Mouse (Mus musculus) intestine, embryonic 16.5 days (tissue): ENCODE data around the gene Cldn24. TPM values are rescaled to one million over a fixed set of nuclear protein-coding genes. Genes with fewer than 3 reads are reported as not detected.
"Not testable (repeated sequence)": the region's sequence is repeated elsewhere in the genome, so short reads cannot be mapped to it uniquely, and the experiment has no call there.

Source experiments
- ATAC-seq: fragments of 200-750 bp; cut with Nextera tagmentation; 2 replicates; pipeline ENCODE4 v1.8.0; 2017; ENCODE audit warnings: moderate TSS enrichment, moderate library complexity
- H3K27ac ChIP-seq: fragments of 300-500 bp; sonication (generic); 2 replicates; pipeline ENCODE4 v1.5.1; 2014; ENCODE audit warnings: mild to moderate bottlenecking, low read length
- H3K27me3 ChIP-seq: fragments of 300-500 bp; sonication (generic); replicated peaks from 2 replicates; pipeline ENCODE4 v1.6.1; 2014; ENCODE audit warnings: low read length, control low read depth, mixed read lengths; ENCODE audit not compliant: control insufficient read depth, insufficient read depth
- H3K36me3 ChIP-seq: fragments of 300-500 bp; sonication (generic); 2 replicates; pipeline ENCODE4 v1.6.1; 2014; ENCODE audit warnings: low read length, control low read depth; ENCODE audit not compliant: control insufficient read depth, insufficient read depth
- H3K4me1 ChIP-seq: fragments of 300-500 bp; sonication (generic); 2 replicates; pipeline ENCODE4 v1.6.1; 2014; ENCODE audit warnings: low read length, control low read depth, mixed read lengths; ENCODE audit not compliant: control insufficient read depth, insufficient read depth
- H3K4me2 ChIP-seq: fragments of 300-500 bp; sonication (generic); 2 replicates; pipeline ENCODE4 v1.6.1; 2014; ENCODE audit warnings: low read depth, low read length, control low read depth
- H3K4me3 ChIP-seq: fragments of 300-500 bp; sonication (generic); 2 replicates; pipeline ENCODE4 v1.5.1; 2014; ENCODE audit warnings: mild to moderate bottlenecking, low read length
- H3K9ac ChIP-seq: fragments of 300-500 bp; sonication (generic); 2 replicates; pipeline ENCODE4 v1.6.1; 2014; ENCODE audit warnings: low read depth, low read length
- H3K9me3 ChIP-seq: fragments of 300-500 bp; sonication (generic); 2 replicates; pipeline ENCODE4 v1.6.1; 2016; ENCODE audit warnings: low read length, control low read depth; ENCODE audit not compliant: control insufficient read depth
- WGBS: fragments of 180-500 bp; shearing (Covaris S2); extraction: QIAGEN DNeasy Blood & Tissue Kit; methylation state at CpG from one replicate; pipeline ENCODE4 v1.1.7; 2014; 5-methylcytosine and 5-hydroxymethylcytosine counted together
- polyA plus RNA-seq: library from polyadenylated mRNA; unstranded; fragments of >200 nt; fragmentation: Nextera tagmentation; extraction: Ambion mirVana; gene quantifications from 2 replicates; pipeline ENCODE4 v1.2.1, GENCODE M21; 2015

The Cldn24 gene
- polyA plus RNA-seq, 1 experiment from 2014 or later, result not detected

DNA sequence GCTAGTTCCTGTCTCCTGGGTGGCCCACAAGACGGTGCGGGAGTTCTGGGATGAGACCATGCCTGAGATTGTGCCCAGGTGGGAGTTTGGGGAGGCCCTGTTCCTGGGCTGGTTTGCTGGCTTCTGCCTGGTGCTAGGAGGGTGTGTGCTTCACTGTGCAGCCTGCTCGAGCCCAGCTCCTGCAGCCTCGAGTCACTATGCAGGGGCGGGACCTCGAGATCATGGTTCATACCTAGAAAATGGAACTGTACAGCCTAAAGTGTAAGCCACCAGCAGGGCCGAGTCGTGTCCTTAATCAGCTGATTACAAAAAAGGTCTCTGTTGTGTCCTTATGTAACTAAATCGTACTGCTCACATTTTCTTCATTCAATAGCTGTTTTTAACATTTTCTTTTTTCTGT, 598 bp downstream of the Cldn24 start:
- ATAC-seq, H3K9ac ChIP-seq, H3K4me1 ChIP-seq, H3K4me3 ChIP-seq, H3K36me3 ChIP-seq, H3K4me2 ChIP-seq, H3K27me3 ChIP-seq, H3K27ac ChIP-seq, H3K9me3 ChIP-seq: not testable (repeated sequence)
- WGBS, result 71% methylated on average over 7 of the region's 9 CpGs

DNA sequence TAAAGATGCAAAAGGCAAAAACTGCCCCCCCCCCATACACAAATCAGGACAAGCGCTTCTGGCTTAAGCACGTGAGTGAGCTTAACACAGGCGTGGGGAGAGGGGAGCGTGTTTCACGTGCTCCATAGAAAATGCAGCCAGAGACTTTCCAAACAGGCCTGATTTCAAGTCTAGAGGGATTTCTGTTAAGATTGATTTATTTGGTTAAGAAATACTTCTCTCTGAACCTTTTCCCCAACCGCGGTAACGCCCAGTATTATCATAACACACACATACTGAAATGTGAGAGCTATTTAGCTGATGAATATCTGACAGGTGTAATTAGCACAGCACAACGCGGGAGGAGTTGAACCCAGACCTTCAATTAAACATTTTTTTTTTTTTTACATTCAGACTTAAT, 1.8 kb downstream of the Cldn24 start:
- Histone ChIP-seq H3K9me3 (no peaks in the 10 kb centered on the region), H3K4me1 (no peaks in the 10 kb centered on the region), H3K4me2 (no peak overlapping the region), H3K27me3 (no peaks in the 10 kb centered on the region), H3K27ac (no peak overlapping the region), H3K4me3 (no peak overlapping the region), H3K36me3 (no peaks in the 10 kb centered on the region), H3K9ac (no peak overlapping the region)
- 50% methylated on average over 10 of the region's 10 CpGs for WGBS
- no peak for ATAC-seq

DNA sequence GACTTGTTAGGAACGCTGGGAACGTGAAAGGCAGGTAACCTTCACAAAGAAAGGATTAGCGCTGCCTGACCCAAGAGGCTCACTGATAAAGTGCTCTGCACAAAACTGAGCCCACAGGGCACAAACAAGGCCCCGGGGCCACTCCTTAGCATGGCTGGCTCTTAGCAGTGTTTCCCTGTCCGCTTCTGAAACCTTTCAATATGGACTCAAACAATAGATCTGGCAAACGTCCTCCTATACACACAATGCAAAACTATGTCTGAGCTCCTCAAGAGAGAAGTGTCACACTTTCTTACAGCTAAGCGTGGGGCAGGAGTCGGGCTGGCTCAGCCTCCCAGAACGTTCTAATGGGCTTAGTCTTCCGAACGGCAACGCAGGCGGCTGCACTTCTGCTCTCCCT, 2.2 kb downstream of the Cldn24 start, which contains the start of gene Cldn22:
Cldn22 (plus strand) TSS at position 301 of the 400 bp plus-strand sequence.
- Histone ChIP-seq H3K9me3 (no peaks in the 10 kb centered on the region), H3K4me1 (no peaks in the 10 kb centered on the region), H3K9ac (no peak within 1 kb of the TSS), H3K4me3 (no peak within 1 kb of the TSS), H3K27me3 (no peaks in the 10 kb centered on the region), H3K36me3 (0 out of 2 replicates have a peak, but pooled peaks cover 1% of the 10 kb centered on the region), H3K4me2 (no peak within 1 kb of the TSS), H3K27ac (no peak within 1 kb of the TSS)
- 63% methylated on average over 13 of the region's 13 CpGs for WGBS
- ATAC-seq, result no peak

DNA sequence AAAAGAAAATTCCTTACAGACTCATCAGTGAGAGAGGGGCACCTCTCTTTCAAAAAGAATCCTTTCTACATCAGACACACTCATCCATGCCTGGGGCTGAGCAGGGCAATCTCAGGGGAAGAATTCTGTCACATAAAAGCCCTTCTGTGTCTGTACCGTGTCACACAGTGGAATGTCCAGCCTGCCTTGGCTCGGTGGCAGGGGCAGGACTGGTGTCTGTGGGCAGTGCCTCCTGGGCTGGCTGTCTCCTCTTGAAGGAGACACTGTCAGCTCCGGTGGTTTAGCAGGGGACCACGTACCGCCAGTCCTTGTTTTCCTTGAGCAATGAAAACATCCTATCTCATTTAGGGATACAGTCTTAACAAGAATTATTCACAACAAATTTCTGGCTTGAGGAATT, 3.7 kb downstream of the Cldn24 start:
- no peaks in the 10 kb centered on the region for H3K9me3 ChIP-seq
- 0 out of 2 replicates have a peak, but pooled peaks cover 4% of the 10 kb centered on the region for H3K36me3 ChIP-seq
- H3K27me3 ChIP-seq, result no peaks in the 10 kb centered on the region
- no peak overlapping the region for H3K4me2 ChIP-seq
- no peaks in the 10 kb centered on the region for H3K4me1 ChIP-seq
- no peak overlapping the region for H3K4me3 ChIP-seq
- 63% methylated on average over 5 of the region's 5 CpGs for WGBS
- no peak for ATAC-seq
- H3K27ac ChIP-seq, result no peak overlapping the region
- H3K9ac ChIP-seq, result no peak overlapping the region

DNA sequence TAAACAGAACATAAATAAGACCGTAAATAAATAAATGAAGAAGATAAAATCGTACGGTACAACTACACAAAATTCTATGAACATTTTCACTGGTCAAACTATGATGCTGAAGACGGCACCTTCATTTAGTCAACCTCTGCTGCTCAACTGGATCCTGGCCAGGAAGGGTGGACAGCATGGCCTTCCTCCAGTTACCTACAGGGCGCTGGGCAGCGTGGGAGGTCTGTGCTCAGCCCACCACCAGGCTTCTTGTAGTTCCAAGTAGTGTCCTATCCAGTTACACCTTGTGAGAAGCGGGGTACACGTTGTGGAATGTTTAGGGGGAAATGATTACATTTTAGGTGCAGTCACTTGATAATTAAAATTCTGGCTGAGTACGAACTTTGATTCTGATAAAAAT, 5.0 kb downstream of the Cldn24 start:
- WGBS, result 82% methylated on average over 9 of the region's 9 CpGs

DNA sequence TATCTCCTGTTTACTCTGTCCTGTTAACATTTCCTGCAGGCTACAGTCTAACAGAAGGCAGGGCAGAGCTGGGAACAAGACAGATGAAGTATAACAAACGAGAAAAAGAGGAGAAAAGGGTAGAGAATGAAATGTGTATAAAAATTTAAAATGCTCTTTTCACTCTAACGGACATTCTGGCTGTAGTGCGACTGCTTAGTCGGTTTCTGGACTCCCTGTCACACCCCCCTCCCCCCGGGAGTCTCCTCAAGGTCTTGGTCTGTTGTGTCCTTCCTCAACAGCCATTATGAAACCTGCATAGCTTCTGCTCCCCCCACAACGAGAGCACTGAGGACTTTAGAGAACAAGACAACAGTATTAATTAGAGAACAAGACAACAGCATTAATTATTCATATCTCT, 10.7 kb downstream of the Cldn24 start:
- Histone ChIP-seq H3K9me3 (no peaks in the 10 kb centered on the region), H3K4me1 (no peaks in the 10 kb centered on the region), H3K27me3 (no peaks in the 10 kb centered on the region), H3K9ac (no peak overlapping the region), H3K27ac (no peak overlapping the region), H3K4me3 (no peak overlapping the region), H3K4me2 (no peak overlapping the region), H3K36me3 (0 out of 2 replicates have a peak, but pooled peaks cover 4% of the 10 kb centered on the region)
- no peak for ATAC-seq
- 60% methylated on average over 6 of the region's 6 CpGs for WGBS

More for the DNA sequence above, 5.0 kb downstream of the Cldn24 start:
- no peaks in the 10 kb centered on the region for H3K4me1 ChIP-seq
- ATAC-seq, result no peak
- no peak overlapping the region for H3K27ac ChIP-seq
- H3K4me3 ChIP-seq, result no peak overlapping the region
- 0 out of 2 replicates have a peak, but pooled peaks cover 4% of the 10 kb centered on the region for H3K36me3 ChIP-seq
- no peak overlapping the region for H3K4me2 ChIP-seq
- no peaks in the 10 kb centered on the region for H3K9me3 ChIP-seq
- no peaks in the 10 kb centered on the region for H3K27me3 ChIP-seq
- H3K9ac ChIP-seq, result no peak overlapping the region

DNA sequence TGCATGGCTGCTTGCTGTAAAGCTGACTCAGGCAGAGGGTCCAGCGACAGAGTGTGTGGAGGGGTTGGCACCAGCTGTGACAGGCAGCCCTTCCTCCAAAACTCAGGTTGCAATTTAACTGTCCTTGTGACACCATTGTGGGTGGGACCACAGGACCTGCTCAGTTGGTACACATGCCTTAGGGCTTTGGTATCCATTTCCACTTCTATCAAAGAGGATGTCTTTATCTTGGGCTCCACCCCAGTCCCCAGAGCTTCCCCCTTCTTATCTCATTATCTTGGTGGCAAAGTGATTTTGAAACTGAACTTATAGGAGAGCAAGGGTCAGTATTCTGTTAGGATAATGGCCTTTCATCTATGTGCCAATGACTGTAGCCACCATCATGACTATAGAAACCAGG, 12.0 kb downstream of the Cldn24 start:
- Histone ChIP-seq H3K4me3 (no peak overlapping the region), H3K4me2 (no peak overlapping the region), H3K9ac (no peak overlapping the region), H3K36me3 (0 out of 2 replicates have a peak, but pooled peaks cover 4% of the 10 kb centered on the region), H3K27me3 (no peaks in the 10 kb centered on the region), H3K27ac (no peak overlapping the region), H3K4me1 (no peaks in the 10 kb centered on the region), H3K9me3 (no peaks in the 10 kb centered on the region)
- 0 out of 2 replicates have a peak, but pooled peaks have one; percentile 11 for ATAC-seq
- 84% methylated on average over 1 of the region's 1 CpGs for WGBS

DNA sequence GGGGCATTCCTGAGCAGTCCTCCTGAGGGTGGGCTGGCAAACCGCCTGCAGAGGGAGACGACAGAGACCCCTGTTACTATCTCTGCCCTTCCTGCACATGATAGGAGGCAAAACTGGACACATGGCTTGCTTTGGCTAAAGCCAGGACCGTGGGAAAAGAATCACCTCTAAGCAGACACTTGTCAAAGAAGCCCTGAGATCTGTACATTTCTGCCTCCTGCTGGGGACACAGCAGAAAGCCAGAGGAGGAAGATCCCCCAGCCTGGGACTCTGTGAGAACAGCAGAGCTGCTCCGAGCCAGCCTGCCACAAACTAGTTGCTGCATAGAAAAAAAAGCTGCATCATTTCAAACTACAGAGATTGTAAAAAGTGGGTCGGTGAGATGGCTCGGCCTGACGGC, 21.1 kb downstream of the Cldn24 start:
- ATAC-seq, result no peak
- Histone ChIP-seq H3K4me3 (no peak overlapping the region), H3K4me1 (no peaks in the 10 kb centered on the region), H3K27me3 (no peaks in the 10 kb centered on the region), H3K9me3 (no peaks in the 10 kb centered on the region), H3K4me2 (no peak overlapping the region), H3K36me3 (peaks cover 15% of the 10 kb centered on the region), H3K9ac (no peak overlapping the region), H3K27ac (no peak overlapping the region)
- WGBS, result 81% methylated on average over 7 of the region's 7 CpGs

DNA sequence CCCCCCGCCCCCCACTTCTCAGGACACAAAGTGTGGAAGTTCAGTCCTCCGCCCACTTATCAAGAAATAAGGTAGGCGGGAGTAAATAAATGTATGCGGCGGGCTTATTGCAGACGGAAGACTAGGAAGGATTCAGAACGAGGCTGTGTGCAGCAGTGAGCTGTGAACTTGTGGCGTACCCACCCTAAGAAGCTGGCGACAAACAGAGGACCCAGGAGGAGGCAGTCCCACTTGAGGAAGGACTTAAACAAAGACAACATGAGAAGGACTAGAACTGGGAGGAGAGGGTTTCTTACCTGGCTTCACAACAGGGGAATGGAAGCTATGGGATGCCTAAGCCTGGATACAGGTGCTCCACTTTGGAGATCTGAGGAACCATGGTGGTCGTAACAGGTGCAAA, 21.7 kb downstream of the Cldn24 start:
- H3K4me3 ChIP-seq, result no peak overlapping the region
- H3K4me2 ChIP-seq, result no peak overlapping the region
- no peaks in the 10 kb centered on the region for H3K4me1 ChIP-seq
- H3K9me3 ChIP-seq, result no peaks in the 10 kb centered on the region
- no peak overlapping the region for H3K9ac ChIP-seq
- WGBS, result 93% methylated on average over 10 of the region's 10 CpGs
- no peak overlapping the region for H3K27ac ChIP-seq
- H3K27me3 ChIP-seq, result no peaks in the 10 kb centered on the region
- H3K36me3 ChIP-seq, result peaks cover 18% of the 10 kb centered on the region
- ATAC-seq, result no peak

DNA sequence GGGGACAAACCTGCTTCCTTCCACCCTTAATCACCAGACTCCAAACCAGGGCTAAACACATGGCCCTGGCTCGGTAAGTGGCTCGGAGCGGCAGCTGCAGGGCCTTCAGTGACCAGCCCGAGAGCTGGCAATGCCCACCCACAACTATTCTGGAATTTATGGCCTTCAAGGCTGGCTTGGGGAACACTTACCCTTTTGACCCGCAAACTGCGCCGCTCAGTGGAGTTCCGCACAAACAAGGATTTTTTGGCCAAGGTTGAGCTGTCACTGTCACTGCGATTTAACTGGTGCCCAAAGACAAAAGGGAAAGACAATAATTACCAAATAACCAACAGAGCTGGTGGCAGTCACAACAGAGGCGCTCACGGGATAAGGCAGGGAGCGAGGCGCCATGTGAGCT, 24.0 kb downstream of the Cldn24 start:
- peaks cover 10% of the 10 kb centered on the region; the same call in 1 of the 2 replicates for H3K36me3 ChIP-seq
- no peak overlapping the region for H3K9ac ChIP-seq
- 62% methylated on average over 13 of the region's 13 CpGs for WGBS
- no peak overlapping the region for H3K27ac ChIP-seq
- H3K4me1 ChIP-seq, result no peaks in the 10 kb centered on the region
- ATAC-seq, result no peak
- no peaks in the 10 kb centered on the region for H3K9me3 ChIP-seq
- H3K4me3 ChIP-seq, result no peak overlapping the region
- H3K4me2 ChIP-seq, result no peak overlapping the region
- H3K27me3 ChIP-seq, result no peaks in the 10 kb centered on the region
